Mouse (Mus musculus): ENCODE results near the gene Slc44a3. TPM values are rescaled to one million over a fixed set of nuclear protein-coding genes. Genes with fewer than 3 reads are reported as not detected.
"Not testable (repeated sequence)": the region's sequence is repeated elsewhere in the genome, so short reads cannot be mapped to it uniquely, and the experiment has no call there.

Slc44a3 gene
- polyA plus RNA-seq, 1 experiment from 2014 or later, result 1.1 TPM

GRCm38 (mm10) chr3:121540621-121541020 lies 8.4 kb upstream of the Slc44a3 start:
- H3K4me1 ChIP-seq (ENCODE audit: control insufficient read depth, insufficient read depth, low read length), result peaks cover 3% of the 10 kb centered on the region; the same call in 1 of the 2 replicates
- WGBS (ENCODE audit: insufficient replicate concordance), result 53% methylated on average over 5 of the region's 5 CpGs
- no peaks in the 10 kb centered on the region for H3K9me3 ChIP-seq (replicated peaks; ENCODE audit: control insufficient read depth, low read length)
- no peak overlapping the region for H3K4me3 ChIP-seq (ENCODE audit: low read depth, low read length)
- H3K9ac ChIP-seq (ENCODE audit: low read depth, low read length), result no peak overlapping the region
- H3K4me2 ChIP-seq, result no peak overlapping the region
- ATAC-seq (replicated peaks; ENCODE audit: insufficient number of reproducible peaks, low FRiP score, low TSS enrichment), result no peak
- H3K36me3 ChIP-seq (ENCODE audit: control insufficient read depth, insufficient read depth, low read length), result no peaks in the 10 kb centered on the region
- H3K27me3 ChIP-seq (ENCODE audit: control insufficient read depth, insufficient read depth, low read length), result no peaks in the 10 kb centered on the region
- H3K27ac ChIP-seq (ENCODE audit: low read depth, low read length), result peak overlapping the region; percentile 10; the same call in 1 of the 2 replicates

DNA sequence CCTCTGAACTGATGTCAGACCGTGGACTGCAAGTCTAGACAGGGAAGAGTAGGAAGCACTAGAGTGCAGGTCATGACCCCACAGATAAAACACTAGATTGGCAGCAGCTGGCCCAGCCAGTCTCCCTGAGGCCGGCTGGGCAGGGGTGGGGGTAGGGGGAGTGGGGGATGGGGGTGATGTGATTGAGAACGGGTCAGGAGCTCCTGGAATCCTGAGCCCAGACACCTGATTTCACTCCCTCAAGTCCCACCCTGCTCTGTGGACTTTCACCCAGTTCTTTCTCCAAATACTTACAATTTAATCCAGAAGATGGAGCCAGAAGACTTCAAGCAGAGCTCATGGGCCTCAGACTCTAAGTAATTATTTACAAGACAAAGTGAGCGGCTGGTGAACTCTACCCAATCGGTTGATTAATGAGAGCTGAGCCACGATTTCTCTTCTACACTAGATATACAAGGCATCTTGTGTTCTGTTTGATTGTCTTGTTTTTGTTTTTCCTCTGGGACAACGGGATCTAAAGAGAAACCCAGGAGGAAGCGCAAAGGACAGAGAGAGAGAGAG lies 7.7 kb upstream of the Slc44a3 start:
- no peaks in the 10 kb centered on the region for H3K27me3 ChIP-seq (ENCODE audit: control insufficient read depth, insufficient read depth, low read length)
- no peak overlapping the region for H3K4me3 ChIP-seq (ENCODE audit: low read depth, low read length)
- H3K9me3 ChIP-seq (replicated peaks; ENCODE audit: control insufficient read depth, low read length), result no peaks in the 10 kb centered on the region
- peaks cover 3% of the 10 kb centered on the region; the same call in 1 of the 2 replicates for H3K4me1 ChIP-seq (ENCODE audit: control insufficient read depth, insufficient read depth, low read length)
- H3K4me2 ChIP-seq, result 0 out of 2 replicates have a peak overlapping the region, but pooled peaks have one; percentile 11
- no peaks in the 10 kb centered on the region for H3K36me3 ChIP-seq (ENCODE audit: control insufficient read depth, insufficient read depth, low read length)
- no peak overlapping the region for H3K27ac ChIP-seq (ENCODE audit: low read depth, low read length)
- H3K9ac ChIP-seq (ENCODE audit: low read depth, low read length), result no peak overlapping the region
- ATAC-seq (replicated peaks; ENCODE audit: insufficient number of reproducible peaks, low FRiP score, low TSS enrichment), result 0 out of 2 replicates have a peak, but pooled peaks have one; percentile 46
- 14% methylated on average over 8 of the region's 8 CpGs for WGBS (ENCODE audit: insufficient replicate concordance)

DNA sequence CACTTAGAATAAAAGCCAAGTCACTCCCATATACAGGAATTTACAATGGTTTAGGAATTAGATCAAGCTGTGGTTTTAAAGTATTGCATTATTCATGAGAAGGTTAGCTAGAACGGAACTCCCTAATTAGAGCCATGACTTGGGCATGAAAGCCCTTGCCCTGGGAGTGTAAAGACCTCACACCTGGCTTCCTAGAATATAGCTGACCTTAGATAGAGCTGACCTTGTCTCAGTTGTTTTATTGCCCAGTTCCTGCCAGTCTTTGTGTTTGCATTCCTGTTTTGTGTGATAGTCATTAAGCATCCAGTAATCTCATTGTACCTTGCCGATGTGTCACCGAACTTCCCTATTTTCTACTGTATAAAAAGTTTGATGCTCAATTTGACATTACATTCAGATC lies 6.6 kb upstream of the Slc44a3 start:
- not testable (repeated sequence) for H3K9ac ChIP-seq (ENCODE audit: low read depth, low read length); H3K9me3 ChIP-seq (replicated peaks; ENCODE audit: control insufficient read depth, low read length); H3K36me3 ChIP-seq (ENCODE audit: control insufficient read depth, insufficient read depth, low read length); H3K27ac ChIP-seq (ENCODE audit: low read depth, low read length); ATAC-seq (replicated peaks; ENCODE audit: insufficient number of reproducible peaks, low FRiP score, low TSS enrichment); H3K4me2 ChIP-seq; H3K4me1 ChIP-seq (ENCODE audit: control insufficient read depth, insufficient read depth, low read length); H3K27me3 ChIP-seq (ENCODE audit: control insufficient read depth, insufficient read depth, low read length); H3K4me3 ChIP-seq (ENCODE audit: low read depth, low read length)
- WGBS (ENCODE audit: insufficient replicate concordance), result 90% methylated on average over 3 of the region's 3 CpGs

DNA sequence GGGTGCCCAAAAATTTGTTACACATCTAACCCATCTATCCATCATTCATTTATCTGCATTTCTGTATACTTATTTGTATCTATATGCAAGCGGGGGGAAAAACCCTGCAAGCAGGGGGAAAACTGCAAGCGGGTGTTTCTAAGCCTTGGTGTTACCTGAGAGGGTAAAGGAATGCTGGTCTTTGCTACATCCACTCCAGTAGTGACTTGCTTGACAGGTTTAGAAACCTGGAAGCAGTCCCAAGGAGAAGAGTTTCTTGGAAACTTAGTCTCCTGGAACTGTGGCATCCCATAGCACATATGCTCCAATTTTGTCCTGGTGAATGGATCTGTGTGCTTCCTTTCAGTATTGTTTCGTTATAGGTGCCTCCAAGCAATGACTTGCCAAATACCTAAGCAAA lies 5.8 kb upstream of the Slc44a3 start:
- no peaks in the 10 kb centered on the region for H3K36me3 ChIP-seq (ENCODE audit: control insufficient read depth, insufficient read depth, low read length)
- WGBS (ENCODE audit: insufficient replicate concordance), result 87% methylated on average over 3 of the region's 3 CpGs
- H3K4me1 ChIP-seq (ENCODE audit: control insufficient read depth, insufficient read depth, low read length), result peaks cover 3% of the 10 kb centered on the region; the same call in 1 of the 2 replicates
- H3K9ac ChIP-seq (ENCODE audit: low read depth, low read length), result no peak overlapping the region
- no peak overlapping the region for H3K27ac ChIP-seq (ENCODE audit: low read depth, low read length)
- ATAC-seq (replicated peaks; ENCODE audit: insufficient number of reproducible peaks, low FRiP score, low TSS enrichment), result no peak
- H3K4me2 ChIP-seq, result no peak overlapping the region
- H3K27me3 ChIP-seq (ENCODE audit: control insufficient read depth, insufficient read depth, low read length), result no peaks in the 10 kb centered on the region
- no peak overlapping the region for H3K4me3 ChIP-seq (ENCODE audit: low read depth, low read length)
- no peaks in the 10 kb centered on the region for H3K9me3 ChIP-seq (replicated peaks; ENCODE audit: control insufficient read depth, low read length)

DNA sequence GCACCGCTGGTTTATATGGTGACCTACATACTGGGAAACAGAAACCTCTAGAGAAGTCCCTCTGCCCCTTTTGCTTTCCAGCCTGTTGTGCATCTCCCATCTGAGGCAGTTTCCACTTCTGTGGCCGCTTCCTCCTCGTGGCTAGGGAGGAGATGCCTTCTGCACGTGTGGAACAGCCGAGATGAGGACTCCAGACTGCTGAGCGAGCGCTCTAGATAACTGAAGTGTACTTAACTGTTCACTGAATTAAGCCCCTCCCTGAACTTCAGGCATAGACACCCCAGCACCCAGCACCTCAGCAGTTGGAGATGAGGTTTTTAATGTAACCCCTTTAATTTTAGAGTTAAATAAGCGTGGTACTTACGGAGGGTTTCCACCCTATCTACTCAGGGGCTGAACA lies 4.6 kb upstream of the Slc44a3 start:
- peaks cover 9% of the 10 kb centered on the region for H3K4me1 ChIP-seq (ENCODE audit: control insufficient read depth, insufficient read depth, low read length)
- no peak for ATAC-seq (replicated peaks; ENCODE audit: insufficient number of reproducible peaks, low FRiP score, low TSS enrichment)
- no peaks in the 10 kb centered on the region for H3K36me3 ChIP-seq (ENCODE audit: control insufficient read depth, insufficient read depth, low read length)
- H3K27me3 ChIP-seq (ENCODE audit: control insufficient read depth, insufficient read depth, low read length), result peaks cover 7% of the 10 kb centered on the region
- 58% methylated on average over 9 of the region's 9 CpGs for WGBS (ENCODE audit: insufficient replicate concordance)
- H3K9me3 ChIP-seq (replicated peaks; ENCODE audit: control insufficient read depth, low read length), result no peaks in the 10 kb centered on the region
- no peak overlapping the region for H3K4me2 ChIP-seq
- no peak overlapping the region for H3K9ac ChIP-seq (ENCODE audit: low read depth, low read length)
- H3K27ac ChIP-seq (ENCODE audit: low read depth, low read length), result no peak overlapping the region
- no peak overlapping the region for H3K4me3 ChIP-seq (ENCODE audit: low read depth, low read length)

GRCm38 (mm10) chr3:121535813-121536504 lies 3.8 kb upstream of the Slc44a3 start:
- WGBS (ENCODE audit: insufficient replicate concordance), result 83% methylated on average over 3 of the region's 3 CpGs
- ATAC-seq (replicated peaks; ENCODE audit: insufficient number of reproducible peaks, low FRiP score, low TSS enrichment), result no peak
- H3K27me3 ChIP-seq (ENCODE audit: control insufficient read depth, insufficient read depth, low read length), result peaks cover 15% of the 10 kb centered on the region
- H3K4me3 ChIP-seq (ENCODE audit: low read depth, low read length), result no peak overlapping the region
- no peak overlapping the region for H3K4me2 ChIP-seq
- no peak overlapping the region for H3K27ac ChIP-seq (ENCODE audit: low read depth, low read length)
- no peaks in the 10 kb centered on the region for H3K36me3 ChIP-seq (ENCODE audit: control insufficient read depth, insufficient read depth, low read length)
- H3K9ac ChIP-seq (ENCODE audit: low read depth, low read length), result no peak overlapping the region
- no peaks in the 10 kb centered on the region for H3K9me3 ChIP-seq (replicated peaks; ENCODE audit: control insufficient read depth, low read length)
- H3K4me1 ChIP-seq (ENCODE audit: control insufficient read depth, insufficient read depth, low read length), result peaks cover 10% of the 10 kb centered on the region

DNA sequence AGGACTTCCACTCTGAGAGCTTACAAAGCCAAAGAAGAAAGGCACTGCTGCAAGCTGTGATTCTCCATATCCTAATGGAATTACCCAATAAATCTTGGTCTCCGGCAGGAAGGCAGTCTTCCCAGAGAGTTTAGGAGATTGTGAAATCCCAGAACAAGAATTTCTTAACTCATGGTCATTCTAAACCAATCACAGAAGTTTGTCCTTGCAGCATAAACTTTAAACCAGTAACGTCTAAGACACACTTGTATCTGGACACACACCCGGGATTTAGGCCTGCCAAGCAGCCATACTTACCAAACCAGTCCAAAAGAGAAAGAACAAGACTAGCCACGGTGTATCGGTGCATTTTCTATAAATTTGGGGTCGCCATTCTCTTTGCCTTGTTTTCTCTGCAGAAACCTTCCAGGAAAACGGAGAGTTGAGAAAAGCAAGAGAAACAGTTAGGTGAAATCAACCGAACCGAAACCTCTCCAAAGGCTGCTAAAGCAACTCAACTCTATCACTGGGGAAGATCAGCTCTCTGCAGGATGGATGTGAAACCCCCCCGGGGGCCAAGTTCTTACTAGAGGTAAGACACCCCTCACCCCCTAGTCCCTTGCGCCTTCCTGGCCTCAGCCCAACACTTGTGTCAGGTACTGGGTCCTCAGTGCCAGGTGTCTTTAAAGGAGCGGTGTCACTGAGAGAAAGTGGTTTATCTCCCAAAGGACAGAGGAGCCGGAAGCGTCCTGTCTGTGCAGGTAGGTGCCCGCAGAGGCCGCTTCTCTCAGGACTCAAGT lies 645 bp downstream of the Slc44a3 start:
- Histone ChIP-seq H3K4me2 (peak overlapping the region; percentile 75), H3K27me3 (ENCODE audit: control insufficient read depth, insufficient read depth, low read length) (peaks cover 16% of the 10 kb centered on the region), H3K27ac (ENCODE audit: low read depth, low read length) (no peak overlapping the region), H3K9ac (ENCODE audit: low read depth, low read length) (peak overlapping the region; percentile 40; the same call in 1 of the 2 replicates), H3K4me1 (ENCODE audit: control insufficient read depth, insufficient read depth, low read length) (peaks cover 10% of the 10 kb centered on the region), H3K9me3 (replicated peaks; ENCODE audit: control insufficient read depth, low read length) (no peaks in the 10 kb centered on the region), H3K36me3 (ENCODE audit: control insufficient read depth, insufficient read depth, low read length) (no peaks in the 10 kb centered on the region), H3K4me3 (ENCODE audit: low read depth, low read length) (peak overlapping the region; percentile 35)
- 47% methylated on average over 16 of the region's 16 CpGs for WGBS (ENCODE audit: insufficient replicate concordance)
- no peak for ATAC-seq (replicated peaks; ENCODE audit: insufficient number of reproducible peaks, low FRiP score, low TSS enrichment)

DNA sequence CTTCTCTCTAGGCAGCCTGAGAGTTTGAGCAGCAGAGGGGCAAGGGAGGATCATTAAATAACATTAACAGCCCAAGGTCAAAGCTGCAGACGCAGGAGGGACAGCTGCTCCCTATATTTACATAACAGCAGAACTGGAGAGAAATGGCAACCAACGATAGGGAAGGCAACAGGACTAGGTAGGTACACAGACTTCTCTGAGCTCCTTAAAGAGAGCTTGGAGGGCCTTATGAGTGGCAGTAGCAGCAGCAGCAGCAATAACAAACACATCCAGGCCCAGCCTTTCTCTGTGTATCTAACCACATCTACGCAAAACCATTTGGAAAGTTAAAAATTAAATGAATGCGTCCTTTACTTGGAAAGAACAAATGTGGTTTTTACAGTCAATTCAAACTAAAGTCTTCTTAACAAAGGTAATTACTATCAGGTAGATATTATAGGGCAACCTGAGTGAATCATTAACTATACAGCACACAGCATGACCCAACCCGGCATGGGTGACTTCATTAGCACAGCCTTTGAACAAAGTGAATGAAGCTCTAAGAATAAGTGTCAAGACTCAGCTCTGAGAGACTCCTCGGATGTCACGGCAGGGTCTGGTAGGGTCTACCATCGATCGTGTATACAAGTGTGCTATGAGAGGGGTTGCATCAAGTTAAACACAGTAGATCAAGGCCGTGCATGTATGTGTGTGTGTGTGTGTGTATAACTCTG lies 1.5 kb downstream of the Slc44a3 start:
- no peaks in the 10 kb centered on the region for H3K9me3 ChIP-seq (replicated peaks; ENCODE audit: control insufficient read depth, low read length)
- H3K4me1 ChIP-seq (ENCODE audit: control insufficient read depth, insufficient read depth, low read length), result peaks cover 9% of the 10 kb centered on the region; the same call in 1 of the 2 replicates
- H3K4me2 ChIP-seq, result no peak overlapping the region
- H3K27ac ChIP-seq (ENCODE audit: low read depth, low read length), result no peak overlapping the region
- no peak overlapping the region for H3K9ac ChIP-seq (ENCODE audit: low read depth, low read length)
- H3K36me3 ChIP-seq (ENCODE audit: control insufficient read depth, insufficient read depth, low read length), result no peaks in the 10 kb centered on the region
- H3K4me3 ChIP-seq (ENCODE audit: low read depth, low read length), result no peak overlapping the region
- peaks cover 16% of the 10 kb centered on the region for H3K27me3 ChIP-seq (ENCODE audit: control insufficient read depth, insufficient read depth, low read length)
- no peak for ATAC-seq (replicated peaks; ENCODE audit: insufficient number of reproducible peaks, low FRiP score, low TSS enrichment)
- 72% methylated on average over 10 of the region's 10 CpGs for WGBS (ENCODE audit: insufficient replicate concordance)
